Mouse (Mus musculus) adrenal gland, postnatal 0 days (tissue): ENCODE results near the gene Serpini2. TPM values are rescaled to one million over a fixed set of nuclear protein-coding genes. Genes with fewer than 3 reads are reported as not detected.

ENCODE experiments used
- polyA plus RNA-seq: library from polyadenylated mRNA; unstranded; fragments of >200 nt; fragmentation: Nextera tagmentation; extraction: Ambion mirVana; gene quantifications from 2 replicates; pipeline ENCODE4 v1.2.1, GENCODE M21; 2015

Serpini2 gene
- not detected in 2 replicates for polyA plus RNA-seq

GRCm38 (mm10) chr3:75269978-75270377, at the start of gene Serpini2:
Serpini2 (minus strand) TSS chr3:75270078.

Other genes with a start within 250 kb of the Serpini2 start
- gene Zbbx, start 105.0 kb downstream of the Serpini2 start, polyA plus RNA-seq, result not detected in 2 replicates
- gene Wdr49, start 212.1 kb upstream of the Serpini2 start, polyA plus RNA-seq, result not detected in 2 replicates